Mouse (Mus musculus) c-Kit-positive CD71-negative TER-119-negative erythroid progenitor cells, embryonic 14.5 days (primary cell): ENCODE data around the gene Spata16.

ENCODE experiments used
- DNase-seq: peaks from one replicate; pipeline ENCODE4 v3.0.0-alpha.2; 2013; ENCODE audit warnings: low read depth

Gene Spata16

DNA sequence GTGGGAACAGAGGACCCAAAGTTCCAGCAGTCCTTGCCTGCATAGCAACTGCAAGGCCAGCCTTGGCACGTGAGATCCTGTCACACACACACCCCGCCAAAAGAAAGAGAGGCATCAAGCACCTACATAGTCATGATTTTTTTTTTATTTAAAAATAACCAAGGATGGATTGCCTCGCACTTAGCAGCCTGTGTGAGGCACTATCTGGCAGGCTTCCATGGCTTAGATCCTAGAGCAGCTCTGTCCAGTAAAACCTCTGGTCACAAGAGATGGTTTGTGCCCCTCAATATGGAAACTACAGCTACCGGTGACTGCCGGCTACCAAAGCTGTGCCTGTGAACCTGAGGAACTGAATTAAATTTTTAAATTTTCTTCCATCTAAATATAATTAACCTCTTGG, 195.5 kb downstream of the Spata16 start:
- no peak for DNase-seq

DNA sequence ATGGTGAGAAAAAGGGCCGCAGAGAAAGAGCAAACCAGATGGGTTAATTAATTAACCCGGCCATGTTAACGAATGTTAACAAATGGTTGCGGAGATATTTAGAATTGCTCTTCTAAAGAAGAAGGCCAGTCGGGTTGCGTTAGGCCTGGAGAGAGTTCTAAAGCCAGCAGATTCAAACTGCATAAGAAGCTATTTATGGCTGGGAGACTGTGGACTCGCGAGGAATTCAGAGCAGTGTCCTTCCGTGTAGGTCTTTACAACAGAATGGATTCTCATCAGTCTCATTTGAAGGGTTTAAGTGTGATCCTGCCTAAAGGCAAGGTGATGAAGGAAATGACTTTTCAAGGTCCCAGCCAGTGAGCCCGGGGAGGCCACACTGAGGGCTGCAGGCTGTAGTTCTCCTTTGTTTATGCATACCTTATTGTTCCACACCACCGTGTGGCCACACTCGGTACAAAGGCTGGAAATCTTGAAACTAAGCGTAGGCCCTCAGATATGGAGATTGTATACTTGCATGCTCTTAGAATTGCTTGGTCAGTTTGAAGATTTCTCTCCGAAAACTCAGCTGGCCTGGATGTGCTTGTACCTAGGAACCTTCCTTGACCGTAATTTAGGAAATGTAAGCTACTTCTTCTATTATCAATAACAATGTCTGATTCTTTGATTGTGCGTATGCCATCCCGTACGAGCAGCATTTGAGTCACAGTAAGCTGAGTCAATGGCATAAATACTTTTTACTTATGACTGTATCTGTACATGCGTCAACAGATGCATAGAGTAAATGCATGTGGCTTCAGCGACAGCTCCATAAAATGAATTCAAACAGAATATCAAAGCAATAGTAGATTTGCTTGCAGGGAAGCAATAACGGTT, 197.0 kb downstream of the Spata16 start:
- no peak for DNase-seq

DNA sequence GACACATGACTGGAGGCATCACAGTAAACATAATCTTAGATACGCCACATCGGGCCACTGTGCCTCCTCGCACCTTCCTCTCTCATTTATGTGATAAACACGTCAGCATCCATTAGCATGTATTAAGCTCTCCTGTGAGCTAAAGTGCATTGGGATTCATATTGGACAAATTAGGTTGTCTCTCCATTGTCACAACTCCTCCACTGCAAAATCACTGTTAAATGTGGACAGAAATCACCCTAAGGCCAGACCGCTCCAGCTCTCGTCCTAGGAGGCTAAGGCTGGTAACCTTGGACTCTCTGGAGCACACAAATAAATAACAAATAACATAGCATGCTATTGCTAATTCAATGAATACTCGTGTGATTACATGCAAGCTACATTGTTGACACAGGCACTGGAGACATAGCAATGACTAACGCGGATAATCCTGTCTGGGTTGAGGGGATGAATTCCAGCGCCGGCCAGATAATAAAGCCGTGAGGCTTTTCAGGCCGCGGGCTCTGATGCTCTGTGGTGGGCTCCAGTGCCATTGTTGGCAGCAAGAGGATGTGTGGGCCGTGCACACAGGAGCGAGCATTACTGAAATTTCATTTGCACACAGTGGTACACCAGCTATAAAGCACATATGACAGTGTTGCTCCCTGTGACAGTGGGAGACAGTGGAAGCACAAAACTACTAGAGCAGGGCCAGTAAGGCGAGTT, 197.8 kb downstream of the Spata16 start:
- no peak for DNase-seq

DNA sequence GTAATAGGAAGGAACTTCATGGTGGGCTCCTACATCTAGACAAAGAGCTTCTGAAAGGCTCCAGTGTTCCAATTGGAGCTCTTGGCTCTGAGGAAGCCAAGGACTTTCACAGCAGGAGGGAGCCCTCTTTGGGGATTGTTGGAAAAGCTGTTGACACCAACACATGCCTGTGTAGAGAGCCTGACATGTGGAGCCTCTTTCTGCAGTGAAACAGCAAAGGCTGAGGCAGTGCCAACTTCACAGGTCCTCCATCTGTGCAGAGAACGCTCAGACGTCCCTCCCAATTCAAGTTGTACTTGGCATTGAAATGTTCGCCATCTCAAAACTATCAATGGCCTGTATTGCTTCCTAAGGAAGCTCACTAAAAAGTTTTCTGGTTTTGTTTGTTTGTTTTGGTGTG, 207.6 kb downstream of the Spata16 start:
- no peak for DNase-seq

DNA sequence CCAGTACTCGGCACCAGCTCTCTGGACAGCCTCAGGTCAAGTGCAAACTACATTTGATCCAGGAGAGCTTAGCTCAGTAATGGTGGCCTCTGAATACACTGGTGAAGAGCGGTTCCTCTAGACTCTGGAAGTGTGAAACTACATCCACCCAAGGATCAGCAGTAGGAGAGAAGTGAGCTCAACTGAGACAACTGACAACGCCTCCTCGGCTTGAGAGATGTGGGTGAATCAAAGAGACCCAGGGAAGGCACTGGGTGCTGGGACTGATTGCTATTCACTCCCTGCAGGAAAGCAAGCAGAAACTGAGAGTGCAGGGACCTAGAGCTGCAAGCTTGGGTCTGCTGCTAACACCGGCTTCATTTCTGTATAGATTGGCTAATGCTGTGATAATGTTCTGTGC, 210.5 kb downstream of the Spata16 start:
- no peak for DNase-seq

DNA sequence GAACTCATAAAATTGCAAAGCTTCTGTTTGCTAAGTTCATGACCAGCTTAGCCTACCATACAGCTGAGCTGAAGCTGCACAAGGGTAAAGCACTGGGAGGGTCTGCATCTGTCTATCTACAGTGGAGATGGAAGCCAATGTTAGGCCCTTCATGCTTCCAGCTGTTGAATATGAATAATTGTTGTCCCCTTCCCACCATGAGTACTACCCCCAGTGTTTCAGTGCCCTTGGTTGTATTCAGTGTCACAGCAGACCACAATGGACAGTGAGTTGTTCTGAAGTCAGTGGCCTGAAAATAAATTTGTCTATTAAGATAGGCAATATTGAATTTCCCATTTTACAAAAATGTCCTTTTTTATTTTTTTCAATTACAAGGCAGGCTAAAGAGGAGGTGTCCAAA, 212.8 kb downstream of the Spata16 start:
- no peak for DNase-seq

DNA sequence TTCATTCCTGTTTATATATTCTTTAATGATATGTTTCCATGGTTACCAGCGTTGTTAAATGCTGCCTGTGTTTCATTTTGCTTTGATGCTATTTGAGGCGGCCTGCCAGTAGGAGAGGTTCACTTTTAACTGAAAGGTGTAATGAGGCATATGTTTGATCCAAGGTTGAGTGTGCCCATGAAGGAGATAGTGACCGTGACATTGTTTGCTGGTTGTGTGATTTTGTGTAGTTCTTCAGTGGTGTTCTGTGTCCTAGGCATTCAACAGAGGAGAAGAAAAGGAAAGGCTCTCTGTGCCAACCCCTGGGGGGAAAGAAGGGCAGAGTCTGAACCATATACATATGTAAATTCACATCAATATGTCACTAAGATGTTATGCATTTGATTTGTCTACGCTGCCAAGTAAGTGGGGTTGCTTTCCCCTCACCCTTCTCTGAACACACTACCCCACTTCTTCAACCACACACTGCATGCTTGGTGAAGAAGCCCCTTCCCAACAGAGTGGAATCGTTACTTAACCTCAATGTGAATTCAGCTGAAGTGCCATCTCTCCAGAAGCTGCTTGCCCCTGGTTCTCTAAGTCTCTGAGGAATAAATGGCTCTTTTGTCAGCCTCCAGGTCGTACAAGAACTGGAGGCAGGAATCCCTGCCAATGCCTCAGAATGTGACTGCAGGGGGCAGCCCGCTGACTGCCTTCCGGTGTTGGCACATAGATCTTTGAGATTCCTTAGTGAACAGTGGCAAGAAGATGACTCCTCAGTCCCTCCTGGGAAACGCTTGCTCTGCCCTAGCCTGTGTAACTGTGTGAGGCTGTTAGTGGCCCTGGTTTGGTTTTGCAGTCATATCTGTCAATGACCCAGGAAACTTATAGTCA, 213.5 kb downstream of the Spata16 start:
- DNase-seq: no peak

DNA sequence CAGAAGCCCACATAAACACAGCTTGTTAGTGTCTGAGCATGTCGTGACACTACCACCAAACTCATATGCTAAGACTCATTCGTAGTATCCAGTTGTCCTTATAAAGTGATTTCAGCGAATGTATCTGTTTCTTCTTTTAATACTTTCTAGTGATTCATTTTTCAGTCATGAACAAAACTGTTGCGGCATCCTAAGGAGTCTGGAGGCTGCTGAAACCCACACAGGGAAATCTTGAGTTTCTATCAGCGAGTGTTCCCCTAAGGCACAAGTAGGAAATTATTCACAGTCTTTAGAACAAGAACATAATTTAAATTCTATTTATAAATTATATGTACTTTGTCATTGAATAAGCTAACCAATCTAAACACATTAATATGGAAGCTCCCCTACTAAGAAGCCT, 216.1 kb downstream of the Spata16 start:
- DNase-seq: no peak

DNA sequence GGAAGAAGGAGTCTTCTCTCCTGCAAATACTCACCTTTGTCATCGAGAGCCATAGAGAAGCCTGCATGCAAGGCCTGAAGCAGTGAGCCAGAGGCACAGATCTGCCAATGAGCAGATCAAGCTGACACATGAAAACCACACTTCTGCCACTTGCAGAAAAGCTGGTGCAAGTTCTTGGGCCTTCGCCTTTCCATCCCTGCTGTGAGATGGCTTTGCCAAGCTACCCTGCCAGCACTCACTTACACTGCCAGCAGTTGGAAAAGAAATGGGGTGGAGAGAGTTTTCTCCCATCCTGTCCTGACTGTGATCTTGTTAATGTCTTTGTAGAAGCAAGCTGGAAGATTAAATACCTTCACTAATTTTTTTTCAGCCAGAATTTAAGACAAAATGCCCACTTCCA, 237.3 kb downstream of the Spata16 start:
- DNase-seq: no peak

DNA sequence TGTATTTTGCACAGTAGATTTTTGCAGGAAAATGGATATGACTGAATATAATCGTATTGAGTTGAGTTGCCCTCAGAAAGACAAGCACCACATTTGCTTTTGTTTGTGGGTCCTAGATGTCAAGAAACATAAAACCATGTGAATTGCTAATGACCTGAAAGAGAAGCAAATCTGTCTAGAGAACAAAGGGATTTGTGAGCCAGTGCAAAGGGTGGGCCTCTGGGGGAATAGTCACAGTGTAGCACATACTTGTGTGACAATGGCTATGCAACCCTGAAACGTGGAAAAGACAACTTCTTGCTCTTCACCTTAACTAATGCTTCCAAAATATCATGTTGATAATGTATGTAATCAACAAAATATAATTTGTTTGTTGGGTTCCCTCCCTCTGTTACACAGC, 239.9 kb downstream of the Spata16 start:
- no peak for DNase-seq

DNA sequence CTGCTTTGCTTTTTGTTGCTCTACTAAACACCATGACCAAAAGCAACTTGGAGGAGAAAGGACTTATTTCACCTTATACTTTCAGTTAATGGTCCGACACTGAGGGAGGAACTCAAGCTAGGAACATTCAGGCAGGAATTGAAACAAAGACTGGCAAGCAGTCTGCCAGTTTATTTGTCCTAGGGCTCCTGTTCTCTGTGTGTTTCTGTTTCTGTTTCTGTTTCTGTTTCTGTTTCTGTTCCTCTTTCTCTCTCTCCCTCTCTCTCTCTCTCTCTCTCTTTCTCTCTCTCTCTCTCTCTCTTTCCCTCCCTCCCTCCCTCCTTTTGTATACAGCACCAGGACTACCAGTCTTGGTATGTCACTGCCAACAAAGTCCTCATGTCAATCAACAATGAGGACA, 279.2 kb downstream of the Spata16 start:
- no peak for DNase-seq

DNA sequence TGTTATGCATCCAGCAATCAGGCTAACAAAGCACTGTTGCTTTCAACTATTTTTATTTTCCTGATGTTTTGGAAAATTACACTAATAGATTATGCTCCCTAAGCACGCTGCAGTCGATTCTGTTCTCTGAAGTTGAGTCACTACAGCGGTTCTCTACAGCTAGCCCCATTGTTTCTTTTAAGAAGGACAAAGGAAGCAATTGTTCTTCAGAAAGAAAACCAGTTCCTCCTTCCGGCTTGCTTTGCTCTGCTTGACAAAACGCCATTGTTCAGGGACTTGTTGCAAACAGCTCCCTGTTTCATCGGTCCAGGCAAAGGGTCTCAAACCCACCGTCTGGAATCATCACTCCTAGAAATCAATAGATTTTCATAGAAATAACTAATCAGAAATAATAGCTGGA, 283.6 kb downstream of the Spata16 start:
- no peak for DNase-seq

DNA sequence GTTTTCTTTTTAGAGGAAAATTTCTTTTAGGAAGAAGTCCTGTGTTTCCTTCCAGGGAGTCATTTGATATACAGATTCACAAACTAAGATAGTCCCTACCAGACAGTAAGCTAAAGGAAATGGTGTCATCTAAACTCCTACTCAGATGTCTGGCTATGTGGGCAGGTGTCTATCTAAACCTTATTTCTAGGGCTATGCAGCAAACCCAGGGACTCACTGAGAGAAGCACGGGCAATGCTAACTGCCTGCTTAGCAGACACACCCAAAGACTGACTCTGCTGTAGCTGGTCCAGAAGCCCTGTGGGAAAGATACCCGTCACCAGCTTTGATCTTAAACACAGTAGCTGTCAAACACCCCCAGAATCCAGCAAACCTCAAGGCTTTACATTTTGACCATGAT, 284.2 kb downstream of the Spata16 start:
- DNase-seq: no peak

DNA sequence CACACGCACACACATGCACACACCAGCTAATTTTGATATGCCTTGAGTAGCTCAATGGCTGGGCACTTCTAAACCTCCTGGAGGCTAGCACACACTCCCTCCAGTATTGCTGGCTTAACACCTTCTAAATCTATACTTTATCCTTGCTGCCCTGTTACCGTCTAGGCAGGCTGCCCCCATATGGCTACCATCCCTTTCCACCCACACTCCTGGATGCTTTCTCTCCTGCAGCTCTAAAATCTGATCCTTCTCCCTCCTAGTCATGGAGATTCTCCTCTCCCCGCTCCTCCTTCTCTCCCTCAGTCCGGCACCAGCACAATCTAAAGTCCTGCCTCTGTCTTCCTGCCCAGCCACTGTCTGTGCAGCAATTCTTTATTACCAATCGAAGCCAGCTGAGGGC, 286.0 kb downstream of the Spata16 start:
- DNase-seq: no peak

DNA sequence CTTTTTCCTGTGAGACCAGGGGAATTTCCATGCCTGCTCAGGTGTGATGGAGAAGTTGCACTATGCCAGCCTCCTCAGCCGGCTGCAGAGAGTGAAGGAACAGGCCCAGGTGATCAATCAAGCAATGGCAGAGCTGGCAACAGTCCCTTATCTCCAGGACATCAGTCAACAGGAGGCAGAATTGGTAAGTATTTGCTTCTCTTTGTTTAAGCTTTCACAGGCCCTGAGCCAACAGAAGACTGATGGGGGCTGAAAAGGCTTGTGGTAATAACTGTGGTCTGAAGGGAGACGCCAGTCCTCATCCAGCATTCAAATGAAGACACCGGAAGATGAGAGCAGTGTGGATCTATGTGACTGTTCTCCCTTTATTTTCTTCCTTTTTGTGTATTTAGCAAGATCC, 286.8 kb downstream of the Spata16 start:
- no peak for DNase-seq

DNA sequence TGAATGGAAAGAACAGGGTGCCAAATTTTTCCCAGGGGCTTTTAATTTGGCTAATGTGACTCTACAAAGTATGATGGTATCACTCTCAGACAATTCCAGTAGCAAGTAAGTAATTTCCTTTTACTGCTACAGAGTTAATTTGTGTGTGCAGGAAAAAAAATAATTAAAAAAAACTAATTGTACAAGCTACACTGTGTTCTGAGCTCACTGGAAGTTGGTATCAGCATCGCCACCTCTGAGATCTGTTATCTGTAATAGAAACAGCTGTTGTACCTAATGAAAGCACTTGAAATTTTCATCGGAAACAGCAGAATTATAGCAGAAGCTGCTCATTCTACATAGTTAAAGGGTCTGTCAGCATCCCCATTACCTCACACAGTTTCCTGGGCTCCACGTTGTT, 295.7 kb downstream of the Spata16 start:
- no peak for DNase-seq

DNA sequence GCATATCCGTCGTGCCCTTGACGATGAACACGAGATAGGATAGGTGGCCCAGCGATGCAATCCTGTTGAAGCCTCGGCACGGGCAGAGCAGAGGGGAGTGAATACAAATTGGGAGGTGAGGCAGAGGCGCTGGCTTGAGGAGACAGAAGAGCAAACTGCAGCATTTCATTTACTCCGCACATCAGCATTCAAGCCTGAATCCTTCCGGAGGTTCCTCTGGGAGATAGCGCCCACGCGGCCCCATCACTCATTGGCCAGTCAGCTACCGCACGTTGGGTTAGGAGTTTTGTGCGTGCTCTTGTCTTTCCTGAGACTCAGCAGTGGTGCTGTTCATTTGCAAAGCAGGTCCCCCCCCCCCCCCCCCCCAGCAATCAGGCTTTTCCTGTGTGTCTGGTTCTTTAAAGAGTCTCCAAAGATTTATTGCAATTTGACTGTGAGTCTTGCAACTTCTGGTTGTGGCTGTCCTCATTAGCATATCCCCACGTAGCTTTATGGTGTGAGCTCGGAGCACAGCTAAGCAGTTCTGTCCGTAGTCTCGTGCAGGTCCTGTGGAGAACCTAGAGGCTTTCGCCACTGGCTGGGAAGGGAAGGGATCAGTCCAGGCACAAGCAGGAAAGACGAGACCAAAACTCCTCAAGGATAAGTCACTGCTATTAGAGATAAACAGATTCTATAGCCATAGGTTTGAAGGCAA, 299.6 kb downstream of the Spata16 start:
- DNase-seq: no peak

DNA sequence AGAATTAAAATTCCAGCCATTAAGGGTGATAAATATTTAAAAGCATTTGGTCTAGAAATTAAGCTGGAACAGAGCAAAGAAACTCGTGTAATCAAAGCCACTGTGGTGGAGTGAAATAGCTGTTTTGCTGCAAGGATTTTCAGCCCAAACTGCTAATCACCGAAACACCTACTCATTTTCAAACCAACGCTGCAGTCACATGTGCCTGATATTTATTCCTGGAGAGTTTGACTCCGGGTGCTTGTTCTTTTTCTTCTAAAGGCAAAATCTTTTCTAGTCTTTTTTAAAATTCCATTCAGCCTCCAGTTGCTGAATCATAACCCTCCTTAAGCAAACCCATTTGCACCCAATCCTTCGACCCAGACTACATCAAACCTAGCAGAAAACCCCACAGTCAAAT, 329.4 kb downstream of the Spata16 start:
- no peak for DNase-seq

DNA sequence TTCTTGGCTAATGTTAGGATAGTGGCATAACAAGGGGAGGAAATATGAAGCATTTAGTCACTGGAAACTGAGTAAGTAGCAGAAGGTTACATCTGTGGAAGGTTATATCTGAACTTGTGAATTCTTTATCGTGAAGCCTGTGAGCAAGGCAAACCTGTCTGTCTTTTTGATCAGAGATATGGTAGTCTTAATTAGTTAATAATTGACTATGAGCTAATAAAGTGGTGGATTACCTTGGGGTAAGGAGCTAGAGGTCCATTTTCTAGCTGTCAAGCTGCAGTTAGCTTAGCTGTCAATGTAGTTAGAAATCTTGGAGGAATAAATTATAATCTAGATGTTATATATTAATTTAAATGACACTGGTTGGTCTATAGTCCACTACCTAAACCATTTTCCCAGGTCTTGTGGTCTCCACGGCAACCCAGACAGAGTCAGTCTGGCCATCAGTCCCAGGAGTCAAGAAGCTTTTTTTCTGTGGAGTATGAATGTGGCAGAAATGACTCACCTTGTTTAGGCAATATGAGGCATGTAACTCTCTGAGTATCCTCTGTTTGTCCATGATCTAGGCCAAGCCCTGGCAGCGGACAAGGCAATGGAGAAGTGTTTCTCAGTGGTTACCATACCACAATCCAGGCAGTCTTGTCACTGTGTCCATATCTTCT, 331.6 kb downstream of the Spata16 start:
- DNase-seq: no peak

DNA sequence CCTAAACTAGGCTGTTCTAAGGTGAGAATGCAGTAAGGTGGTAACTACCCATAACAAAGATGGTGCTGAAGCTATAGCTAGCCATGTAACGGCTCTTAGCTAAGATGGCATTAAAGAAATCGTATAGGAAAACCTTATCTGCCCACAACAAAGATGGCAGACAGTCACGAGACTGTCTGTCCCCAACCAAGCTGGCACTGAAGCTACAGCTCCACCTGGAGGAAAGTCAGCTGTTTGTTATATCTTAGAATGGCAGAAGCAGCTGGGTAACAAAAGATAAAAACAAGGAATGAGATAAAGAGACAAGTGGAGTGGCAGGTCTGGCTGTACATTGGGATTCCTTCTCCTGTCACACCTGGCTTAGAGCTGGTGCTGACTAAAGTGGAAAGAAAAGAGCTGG, 333.1 kb downstream of the Spata16 start:
- DNase-seq: no peak

DNA sequence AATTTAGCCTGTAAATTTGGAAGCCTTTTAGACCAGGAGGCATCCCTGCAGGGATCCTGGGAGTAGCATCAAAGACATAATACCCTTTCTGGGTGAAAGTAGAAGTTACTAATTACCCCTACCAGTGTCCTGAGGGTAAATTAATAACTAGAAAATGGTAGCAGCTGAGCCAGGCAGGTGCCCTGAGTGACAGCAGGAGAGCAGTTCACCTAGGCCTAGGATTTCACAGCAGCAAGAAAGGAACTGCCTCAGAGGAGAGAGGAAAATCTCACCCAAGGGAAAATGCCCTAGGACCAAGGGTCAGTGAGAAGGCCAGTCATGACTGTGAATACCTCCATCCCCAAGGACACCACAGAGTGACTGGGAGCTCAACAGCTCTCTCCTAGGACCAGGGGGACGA, 333.9 kb downstream of the Spata16 start:
- DNase-seq: no peak

DNA sequence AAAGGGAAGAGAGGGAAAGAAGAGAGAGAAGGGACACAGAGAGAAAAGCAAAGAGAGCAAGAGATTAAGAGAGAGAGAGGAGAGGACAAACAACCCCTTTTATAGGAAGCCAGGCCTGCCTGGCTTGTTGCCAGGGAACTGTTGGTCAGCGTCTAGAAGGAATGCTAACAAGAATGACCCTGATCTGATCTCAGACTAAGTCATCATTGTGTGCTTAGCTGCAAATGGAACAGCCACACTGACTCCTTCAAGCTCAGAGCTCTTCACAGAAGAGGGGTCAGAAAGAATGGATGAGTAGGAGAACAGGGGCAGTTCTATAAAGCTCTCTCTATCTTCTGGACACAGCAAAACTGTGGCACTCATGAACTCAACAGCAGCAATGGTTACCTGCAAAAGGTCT, 334.7 kb downstream of the Spata16 start:
- no peak for DNase-seq
